Mouse (Mus musculus): ENCODE results near the gene Trim33.

The Trim33 gene

GRCm38 (mm10) chr3:103401342-103402098, 122.4 kb downstream of the Trim33 start:
- no peak for DNase-seq

DNA sequence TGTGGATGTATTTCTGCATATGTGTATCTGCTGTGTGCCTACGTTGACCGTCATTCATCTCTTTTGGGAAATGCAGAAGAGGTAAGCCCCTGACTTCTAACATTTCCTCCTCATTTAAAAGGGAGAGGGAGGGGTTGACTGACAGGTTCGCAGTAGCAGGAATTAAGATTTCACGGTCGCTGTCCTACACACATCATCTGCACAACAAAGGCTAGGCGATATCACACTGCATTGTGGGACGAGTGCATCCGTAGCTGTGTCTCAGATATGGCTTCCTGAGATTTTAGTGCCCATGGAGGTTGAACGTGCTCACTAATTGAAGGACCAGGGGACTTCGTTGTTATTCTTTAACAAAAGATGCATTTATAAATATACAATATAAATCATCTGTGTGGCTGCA, 123.1 kb downstream of the Trim33 start:
- no peak for DNase-seq

DNA sequence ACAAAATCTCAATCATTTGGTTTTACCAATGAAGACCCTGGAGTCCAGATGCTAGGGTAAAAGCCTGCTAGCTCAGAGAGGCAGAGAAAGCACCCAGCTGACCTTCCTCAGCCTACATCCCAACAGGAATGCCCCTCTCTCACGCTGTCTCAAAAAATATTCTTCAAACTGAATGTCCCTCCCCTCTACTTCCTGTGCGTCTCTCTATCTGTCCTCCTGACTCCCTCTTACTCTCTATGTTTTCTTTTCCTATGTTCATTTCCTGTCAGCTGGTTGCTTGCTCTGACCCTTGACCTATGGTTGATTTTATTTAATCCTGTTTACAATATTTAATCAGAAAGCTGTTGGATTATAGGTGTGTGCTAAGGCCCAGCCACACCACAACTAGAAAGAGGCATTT, 126.0 kb downstream of the Trim33 start:
- no peak for DNase-seq

DNA sequence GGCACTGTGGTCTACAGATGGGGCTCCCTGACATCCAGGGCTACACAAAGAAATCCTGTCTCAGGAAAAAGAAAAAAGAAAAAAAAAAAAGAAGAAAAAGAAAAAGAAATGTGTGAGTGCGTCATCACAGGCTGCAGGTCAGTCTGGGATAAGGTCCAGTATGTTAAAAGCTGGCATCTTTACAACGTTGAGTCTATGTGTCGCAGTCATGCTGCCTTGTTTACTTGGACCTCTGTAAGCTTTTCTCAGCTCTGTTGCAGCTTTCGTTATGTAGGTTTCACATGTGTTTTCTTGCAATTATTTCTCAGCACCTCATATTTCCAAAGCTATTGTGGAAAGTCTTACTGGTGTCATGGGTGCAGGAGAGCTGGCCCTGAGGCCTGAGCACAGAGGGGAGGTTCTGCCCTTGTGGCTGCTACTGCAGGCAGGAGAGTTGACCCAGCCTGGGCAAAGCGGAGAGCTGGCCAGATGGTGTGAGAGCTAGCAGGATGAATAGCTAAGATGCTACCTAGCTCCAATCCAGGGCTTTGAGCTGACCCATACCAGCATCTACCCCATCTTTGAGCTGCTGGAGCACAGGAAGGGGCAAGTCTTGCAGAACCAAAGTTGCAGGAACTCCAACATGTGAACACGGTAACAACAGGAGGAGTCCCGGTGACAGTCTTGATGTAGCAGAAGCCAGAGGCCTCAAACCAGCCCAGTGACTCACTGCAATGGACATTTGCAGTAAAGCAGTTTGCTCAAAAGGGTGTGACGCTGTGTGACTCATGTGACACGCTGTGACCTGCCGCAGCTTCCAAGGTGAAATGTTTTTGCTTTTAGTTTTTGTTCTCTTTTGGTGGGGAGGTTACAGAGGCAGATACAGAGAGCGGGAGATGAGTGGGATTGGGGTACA, 127.0 kb downstream of the Trim33 start:
- no peak for DNase-seq
